Mouse (Mus musculus) liver, postnatal 0 days (tissue): Measurements from ENCODE around the gene Angptl7.

Source experiments
- CTCF ChIP-seq: sonication (generic); IDR thresholded peaks from 2 replicates; pipeline ENCODE4 v1.5.1; 2016; ENCODE audit warnings: antibody characterized with exemption, low read depth
- EP300 ChIP-seq: IDR thresholded peaks from 2 replicates; pipeline ENCODE4 v1.6.1; 2016; ENCODE audit warnings: antibody characterized with exemption, low read depth, mild to moderate bottlenecking

GRCm38 (mm10) chr4:148448179-148448852, 51.9 kb downstream of the Angptl7 start, which contains the start of gene Mtor:
- no peak for TF ChIP-seq CTCF
- TF ChIP-seq EP300 = 0 out of 2 replicates have a peak, but pooled peaks have one; percentile 21
